Mouse (Mus musculus): ENCODE data around the gene Car11. TPM values are rescaled to one million over a fixed set of nuclear protein-coding genes. Genes with fewer than 3 reads are reported as not detected.

Gene Car11
- polyA plus RNA-seq, 1 experiment from 2014 or later = 8.0 TPM

- Histone ChIP-seq H3K4me1 (ENCODE audit: control insufficient read depth in 2 of 2, insufficient read depth in 2 of 2, low read length in 2 of 2) (peaks cover 3 to 9% of the 10 kb centered on the region in 2 experiments; a peak in 1 of 4 replicates), H3K27ac (replicated peaks in 1 of 2; ENCODE audit: control insufficient read depth in 1 of 2, insufficient read depth in 1 of 2, low read depth in 2 of 2, low read length in 2 of 2) (no peak overlapping the region), H3K4me3 (ENCODE audit: control insufficient read depth in 1 of 2, insufficient read depth in 1 of 2, low read depth in 1 of 2, low read length in 2 of 2) (no peak overlapping the region), H3K9ac (ENCODE audit: low read length) (no peak overlapping the region), H3K27me3 (ENCODE audit: control insufficient read depth, insufficient read depth, low read length) (no peaks in the 10 kb centered on the region), H3K36me3 (ENCODE audit: control insufficient read depth, insufficient read depth, low read length) (no peaks in the 10 kb centered on the region), H3K9me3 (ENCODE audit: control insufficient read depth, low read length) (peaks cover 4% of the 10 kb centered on the region; the same call in 1 of the 2 replicates), H3K4me2 (ENCODE audit: low read length) (no peak overlapping the region)
- 76% methylated on average over 14 of the region's 14 CpGs for WGBS
- ATAC-seq (ENCODE audit: insufficient number of reproducible peaks, insufficient read depth, low FRiP score, low read depth) = no peak
Observed at GRCm38 (mm10) chr7:45667761-45668160, 31.9 kb upstream of the Car11 start.

GRCm38 (mm10) chr7:45668921-45669320 is 30.7 kb upstream of the Car11 start:
- H3K4me2 ChIP-seq (ENCODE audit: low read length) = no peak overlapping the region
- H3K4me1 ChIP-seq (ENCODE audit: control insufficient read depth in 2 of 2, insufficient read depth in 2 of 2, low read length in 2 of 2) = peaks cover 3 to 7% of the 10 kb centered on the region in 2 experiments; a peak in 1 of 4 replicates
- peaks cover 4% of the 10 kb centered on the region; the same call in 1 of the 2 replicates for H3K9me3 ChIP-seq (ENCODE audit: control insufficient read depth, low read length)
- no peaks in the 10 kb centered on the region for H3K27me3 ChIP-seq (ENCODE audit: control insufficient read depth, insufficient read depth, low read length)
- no peak overlapping the region for H3K4me3 ChIP-seq (ENCODE audit: control insufficient read depth in 1 of 2, insufficient read depth in 1 of 2, low read depth in 1 of 2, low read length in 2 of 2)
- no peaks in the 10 kb centered on the region for H3K36me3 ChIP-seq (ENCODE audit: control insufficient read depth, insufficient read depth, low read length)
- H3K27ac ChIP-seq (replicated peaks in 1 of 2; ENCODE audit: control insufficient read depth in 1 of 2, insufficient read depth in 1 of 2, low read depth in 2 of 2, low read length in 2 of 2) = no peak overlapping the region
- WGBS = 95% methylated on average over 9 of the region's 9 CpGs
- H3K9ac ChIP-seq (ENCODE audit: low read length) = no peak overlapping the region
- no peak for ATAC-seq (ENCODE audit: insufficient number of reproducible peaks, insufficient read depth, low FRiP score, low read depth)

- no peak overlapping the region for H3K4me3 ChIP-seq (ENCODE audit: control insufficient read depth in 1 of 2, insufficient read depth in 1 of 2, low read depth in 1 of 2, low read length in 2 of 2)
- 76% methylated on average over 7 of the region's 7 CpGs for WGBS
- H3K27ac ChIP-seq (replicated peaks in 1 of 2; ENCODE audit: control insufficient read depth in 1 of 2, insufficient read depth in 1 of 2, low read depth in 2 of 2, low read length in 2 of 2) = no peak overlapping the region
- peaks cover 5 to 15% of the 10 kb centered on the region in 2 experiments for H3K4me1 ChIP-seq (ENCODE audit: control insufficient read depth in 2 of 2, insufficient read depth in 2 of 2, low read length in 2 of 2)
- H3K36me3 ChIP-seq (ENCODE audit: control insufficient read depth, insufficient read depth, low read length) = no peaks in the 10 kb centered on the region
- H3K9me3 ChIP-seq (ENCODE audit: control insufficient read depth, low read length) = no peaks in the 10 kb centered on the region
- H3K4me2 ChIP-seq (ENCODE audit: low read length) = no peak overlapping the region
- no peaks in the 10 kb centered on the region for H3K27me3 ChIP-seq (ENCODE audit: control insufficient read depth, insufficient read depth, low read length)
- no peak overlapping the region for H3K9ac ChIP-seq (ENCODE audit: low read length)
- no peak for ATAC-seq (ENCODE audit: insufficient number of reproducible peaks, insufficient read depth, low FRiP score, low read depth)
Observed at GRCm38 (mm10) chr7:45677627-45678295, 21.9 kb upstream of the Car11 start.

GRCm38 (mm10) chr7:45678513-45678912 is 21.1 kb upstream of the Car11 start:
- no peak overlapping the region for H3K27ac ChIP-seq (replicated peaks in 1 of 2; ENCODE audit: control insufficient read depth in 1 of 2, insufficient read depth in 1 of 2, low read depth in 2 of 2, low read length in 2 of 2)
- H3K9me3 ChIP-seq (ENCODE audit: control insufficient read depth, low read length) = no peaks in the 10 kb centered on the region
- peaks cover 5 to 15% of the 10 kb centered on the region in 2 experiments for H3K4me1 ChIP-seq (ENCODE audit: control insufficient read depth in 2 of 2, insufficient read depth in 2 of 2, low read length in 2 of 2)
- 91% methylated on average over 14 of the region's 14 CpGs for WGBS
- ATAC-seq (ENCODE audit: insufficient number of reproducible peaks, insufficient read depth, low FRiP score, low read depth) = no peak
- no peaks in the 10 kb centered on the region for H3K36me3 ChIP-seq (ENCODE audit: control insufficient read depth, insufficient read depth, low read length)
- no peaks in the 10 kb centered on the region for H3K27me3 ChIP-seq (ENCODE audit: control insufficient read depth, insufficient read depth, low read length)
- no peak overlapping the region for H3K4me2 ChIP-seq (ENCODE audit: low read length)
- no peak overlapping the region for H3K9ac ChIP-seq (ENCODE audit: low read length)
- no peak overlapping the region for H3K4me3 ChIP-seq (ENCODE audit: control insufficient read depth in 1 of 2, insufficient read depth in 1 of 2, low read depth in 1 of 2, low read length in 2 of 2)

GRCm38 (mm10) chr7:45679966-45680621 is 19.5 kb upstream of the Car11 start:
- Histone ChIP-seq H3K27ac (replicated peaks in 1 of 2; ENCODE audit: control insufficient read depth in 1 of 2, insufficient read depth in 1 of 2, low read depth in 2 of 2, low read length in 2 of 2) (peak overlapping the region; percentile 58 to 70), H3K4me2 (ENCODE audit: low read length) (no peak overlapping the region), H3K27me3 (ENCODE audit: control insufficient read depth, insufficient read depth, low read length) (no peaks in the 10 kb centered on the region), H3K9ac (ENCODE audit: low read length) (no peak overlapping the region; the same call in 1 of the 2 replicates), H3K36me3 (ENCODE audit: control insufficient read depth, insufficient read depth, low read length) (no peaks in the 10 kb centered on the region), H3K4me1 (ENCODE audit: control insufficient read depth in 2 of 2, insufficient read depth in 2 of 2, low read length in 2 of 2) (peaks cover 5 to 15% of the 10 kb centered on the region in 2 experiments), H3K9me3 (ENCODE audit: control insufficient read depth, low read length) (no peaks in the 10 kb centered on the region), H3K4me3 (ENCODE audit: control insufficient read depth in 1 of 2, insufficient read depth in 1 of 2, low read depth in 1 of 2, low read length in 2 of 2) (no peak overlapping the region)
- no peak; the same call in 1 of the 2 replicates for ATAC-seq (ENCODE audit: insufficient number of reproducible peaks, insufficient read depth, low FRiP score, low read depth)
- WGBS = 59% methylated on average over 14 of the region's 14 CpGs

GRCm38 (mm10) chr7:45681046-45681736 is 18.5 kb upstream of the Car11 start:
- no peaks in the 10 kb centered on the region for H3K27me3 ChIP-seq (ENCODE audit: control insufficient read depth, insufficient read depth, low read length)
- H3K4me2 ChIP-seq (ENCODE audit: low read length) = no peak overlapping the region
- no peak overlapping the region for H3K9ac ChIP-seq (ENCODE audit: low read length)
- no peak overlapping the region for H3K4me3 ChIP-seq (ENCODE audit: control insufficient read depth in 1 of 2, insufficient read depth in 1 of 2, low read depth in 1 of 2, low read length in 2 of 2)
- no peaks in the 10 kb centered on the region for H3K9me3 ChIP-seq (ENCODE audit: control insufficient read depth, low read length)
- no peaks in the 10 kb centered on the region for H3K36me3 ChIP-seq (ENCODE audit: control insufficient read depth, insufficient read depth, low read length)
- peak overlapping the region; percentile 24 to 70; a peak in 3 of 4 replicates for H3K27ac ChIP-seq (replicated peaks in 1 of 2; ENCODE audit: control insufficient read depth in 1 of 2, insufficient read depth in 1 of 2, low read depth in 2 of 2, low read length in 2 of 2)
- peaks cover 5 to 15% of the 10 kb centered on the region in 2 experiments for H3K4me1 ChIP-seq (ENCODE audit: control insufficient read depth in 2 of 2, insufficient read depth in 2 of 2, low read length in 2 of 2)
- WGBS = 62% methylated on average over 8 of the region's 8 CpGs
- ATAC-seq (ENCODE audit: insufficient number of reproducible peaks, insufficient read depth, low FRiP score, low read depth) = no peak

All from heart, embryonic 14.5 days (tissue).